8 mouse cellular contexts compared by ENCODE assay signal in genomic region chr2:104409851-104410821, GRCm38 (mm10). TPM values are rescaled to one million over a fixed set of nuclear protein-coding genes. Genes with fewer than 3 reads are reported as not detected.
A peak's percentile ranks its signal among the peaks of the same experiment; 100 is the strongest.
DNase-seq lines count a peak whose midpoint lies in the region; ATAC-seq lines count a peak whose summit lies in the region.

No protein-coding gene starts in this region.

- H3K27ac ChIP-seq in heart, embryonic 14.5 days (replicated peaks in 1 of 2; ENCODE audit: control insufficient read depth in 1 of 2, insufficient read depth in 1 of 2, low read depth in 2 of 2, low read length in 2 of 2) = no peak overlapping the region
- H3K27ac ChIP-seq in stomach, embryonic 14.5 days (ENCODE audit: low read length) = no peak overlapping the region

- peak overlapping the region; percentile 99 for H3K4me2 ChIP-seq in heart, embryonic 14.5 days (ENCODE audit: low read length)
- H3K4me2 ChIP-seq in stomach, embryonic 14.5 days (replicated peaks; ENCODE audit: low read depth, low read length) = peak overlapping the region; percentile 100

- peaks cover 50% of the 10 kb centered on the region for H3K27me3 ChIP-seq in heart, embryonic 14.5 days (ENCODE audit: control insufficient read depth, insufficient read depth, low read length)
- H3K27me3 ChIP-seq in stomach, embryonic 14.5 days (ENCODE audit: control insufficient read depth, insufficient read depth, low read length) = peaks cover 10% of the 10 kb centered on the region

- peak; percentile 36; the same call in 1 of the 2 replicates for ATAC-seq in heart, embryonic 14.5 days (ENCODE audit: insufficient number of reproducible peaks, insufficient read depth, low FRiP score, low read depth)
- ATAC-seq in megakaryocyte-erythroid progenitor cell, adult 5-6 weeks (replicated peaks; ENCODE audit: low FRiP score, low TSS enrichment, poor library complexity, severe bottlenecking) = peak; percentile 40; the same call in 1 of the 2 replicates
- peak; percentile 34; the same call in 1 of the 2 replicates for ATAC-seq in stomach, embryonic 14.5 days (ENCODE audit: insufficient number of reproducible peaks, insufficient read depth, low FRiP score, low read depth)
- ATAC-seq in erythroid progenitor cell, adult 5-6 weeks (replicated peaks; ENCODE audit: low FRiP score, poor library complexity, severe bottlenecking) = no peak

- peak; percentile 14 to 15 for DNase-seq in CD8-positive naive resting alpha-beta T cell, adult 2 months (ENCODE audit: low read depth in 2 of 2, low spot score in 2 of 2)
- DNase-seq in Muller cell, postnatal 12 days (ENCODE audit: inconsistent ontology term) = peak; percentile 50
- peak; percentile 33 to 63 for DNase-seq in cerebellum, postnatal 4 days (ENCODE audit: low spot score in 2 of 2)
- peak; percentile 42 to 70 for DNase-seq in layer of hippocampus, adult 18-20 months (ENCODE audit: low spot score in 2 of 2)

- peak overlapping the region; percentile 65 for H3K9ac ChIP-seq in heart, embryonic 14.5 days (ENCODE audit: low read length)
- peak overlapping the region; percentile 33; the same call in 1 of the 2 replicates for H3K9ac ChIP-seq in stomach, embryonic 14.5 days (replicated peaks; ENCODE audit: low read depth, low read length)

- no peaks in the 10 kb centered on the region for H3K9me3 ChIP-seq in heart, embryonic 14.5 days (ENCODE audit: control insufficient read depth, low read length)
- H3K9me3 ChIP-seq in stomach, embryonic 14.5 days (ENCODE audit: control insufficient read depth, low read depth, low read length) = no peaks in the 10 kb centered on the region

- H3K4me3 ChIP-seq in heart, embryonic 14.5 days (ENCODE audit: control insufficient read depth in 1 of 2, insufficient read depth in 1 of 2, low read depth in 1 of 2, low read length in 2 of 2) = peak overlapping the region; percentile 53 to 68
- H3K4me3 ChIP-seq in stomach, embryonic 14.5 days (ENCODE audit: low read depth, low read length) = peak overlapping the region; percentile 56

- WGBS in heart, embryonic 14.5 days = under 1% methylated on average over 108 of the region's 111 CpGs
- under 1% methylated on average over 111 of the region's 111 CpGs for WGBS in stomach, embryonic 14.5 days

- no peaks in the 10 kb centered on the region for H3K36me3 ChIP-seq in heart, embryonic 14.5 days (ENCODE audit: control insufficient read depth, insufficient read depth, low read length)
- no peaks in the 10 kb centered on the region for H3K36me3 ChIP-seq in stomach, embryonic 14.5 days (ENCODE audit: control insufficient read depth, insufficient read depth, low read length)

- peaks cover 4% of the 10 kb centered on the region in 2 experiments; a peak in 1 of 4 replicates for H3K4me1 ChIP-seq in heart, embryonic 14.5 days (ENCODE audit: control insufficient read depth in 2 of 2, insufficient read depth in 2 of 2, low read length in 2 of 2)
- no peaks in the 10 kb centered on the region; the same call in 1 of the 2 replicates for H3K4me1 ChIP-seq in stomach, embryonic 14.5 days (ENCODE audit: control insufficient read depth, insufficient read depth, low read length)

RNA-seq across cellular contexts. Expression of gene D430041D05Rik, which starts 0.7 kb away (rescaled TPM):
- polyA plus RNA-seq in heart, embryonic 14.5 days (2014; fragmentation: Nextera tagmentation; extraction: Ambion mirVana) = 0.05 TPM in 1 of 2 replicates, not detected in the other
- total RNA-seq in layer of hippocampus, adult 18-20 months (2021) = 10 to 100 TPM; 70.9 to 78.2 TPM
- not detected in 2 replicates for total RNA-seq in megakaryocyte-erythroid progenitor cell, adult 5-6 weeks (2014; fragmentation: Nextera tagmentation)
- not detected in 2 replicates for total RNA-seq in megakaryocyte-erythroid progenitor cell, adult 5-6 weeks (2017)
- polyA plus RNA-seq in stomach, embryonic 14.5 days (2014; fragmentation: Nextera tagmentation; extraction: Ambion mirVana) = 0.17 and 0.22 TPM in 2 replicates
- total RNA-seq in erythroid progenitor cell, adult 5-6 weeks (2015; ENCODE audit: low replicate concordance) = not detected in 2 replicates
- not detected in 2 replicates for total RNA-seq in erythroid progenitor cell, adult 5-6 weeks (2017; ENCODE audit: low replicate concordance)

Comparison
In these comparisons a context has a peak if more than half of its experiments do, and no peak if none do; other contexts are left out.
1. RNA of gene D430041D05Rik, which starts 0.7 kb away (total RNA-seq): 70.9 to 78.2 TPM in layer of hippocampus, adult 18-20 months; not detected in megakaryocyte-erythroid progenitor cell, adult 5-6 weeks and not detected in erythroid progenitor cell, adult 5-6 weeks; every median in the first group is over 10 times any median in the second.
2. Peak in every context shown above with its lines, with median percentiles within 50 percentile points of each other: DNase-seq.